Mouse (Mus musculus) embryonic fibroblast, embryonic 13.5 days (primary cell): Measurements from ENCODE around the gene Pqlc3.

Source experiments
- CTCF ChIP-seq: IDR thresholded peaks from 2 replicates; pipeline ENCODE4 v1.5.1; 2011; ENCODE audit warnings: mild to moderate bottlenecking, control low read depth, low read length, moderate library complexity, borderline replicate concordance; ENCODE audit not compliant: insufficient read depth
- POLR2A ChIP-seq: IDR thresholded peaks from 2 replicates; pipeline ENCODE4 v1.6.1; 2011; ENCODE audit warnings: low read depth, mild to moderate bottlenecking, control low read depth, low read length, moderate library complexity

DNA sequence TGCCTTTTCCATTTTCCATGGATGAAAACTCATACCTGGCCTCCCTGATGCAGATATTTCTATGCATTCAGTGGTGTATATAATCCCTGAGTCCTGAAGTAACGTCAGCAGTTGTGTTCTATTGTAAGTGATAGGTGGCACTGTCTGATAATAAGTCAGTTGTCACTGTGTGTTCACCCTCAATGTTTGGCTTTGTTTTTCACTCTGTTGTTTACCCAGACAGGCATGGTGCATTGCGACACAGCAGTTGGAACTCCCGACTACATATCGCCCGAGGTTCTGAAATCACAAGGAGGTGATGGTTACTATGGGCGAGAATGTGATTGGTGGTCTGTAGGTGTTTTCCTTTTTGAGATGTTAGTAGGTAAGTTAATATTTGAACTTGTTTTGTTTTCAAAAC, 52.0 kb downstream of the Pqlc3 start:
- TF ChIP-seq CTCF (no peak), POLR2A (no peak)
